Mouse (Mus musculus) intestine, embryonic 16.5 days (tissue): ENCODE results near the gene Usp9y. TPM values are rescaled to one million over a fixed set of nuclear protein-coding genes. Genes with fewer than 3 reads are reported as not detected.
A peak's percentile ranks its signal among the peaks of the same experiment; 100 is the strongest.

Source experiments
- ATAC-seq: fragments of 200-750 bp; cut with Nextera tagmentation; 2 replicates; pipeline ENCODE4 v1.8.0; 2017; ENCODE audit warnings: moderate TSS enrichment, moderate library complexity
- H3K27ac ChIP-seq: fragments of 300-500 bp; sonication (generic); 2 replicates; pipeline ENCODE4 v1.5.1; 2014; ENCODE audit warnings: mild to moderate bottlenecking, low read length
- H3K27me3 ChIP-seq: fragments of 300-500 bp; sonication (generic); replicated peaks from 2 replicates; pipeline ENCODE4 v1.6.1; 2014; ENCODE audit warnings: low read length, control low read depth, mixed read lengths; ENCODE audit not compliant: control insufficient read depth, insufficient read depth
- H3K36me3 ChIP-seq: fragments of 300-500 bp; sonication (generic); 2 replicates; pipeline ENCODE4 v1.6.1; 2014; ENCODE audit warnings: low read length, control low read depth; ENCODE audit not compliant: control insufficient read depth, insufficient read depth
- H3K4me1 ChIP-seq: fragments of 300-500 bp; sonication (generic); 2 replicates; pipeline ENCODE4 v1.6.1; 2014; ENCODE audit warnings: low read length, control low read depth, mixed read lengths; ENCODE audit not compliant: control insufficient read depth, insufficient read depth
- H3K4me2 ChIP-seq: fragments of 300-500 bp; sonication (generic); 2 replicates; pipeline ENCODE4 v1.6.1; 2014; ENCODE audit warnings: low read depth, low read length, control low read depth
- H3K4me3 ChIP-seq: fragments of 300-500 bp; sonication (generic); 2 replicates; pipeline ENCODE4 v1.5.1; 2014; ENCODE audit warnings: mild to moderate bottlenecking, low read length
- H3K9ac ChIP-seq: fragments of 300-500 bp; sonication (generic); 2 replicates; pipeline ENCODE4 v1.6.1; 2014; ENCODE audit warnings: low read depth, low read length
- H3K9me3 ChIP-seq: fragments of 300-500 bp; sonication (generic); 2 replicates; pipeline ENCODE4 v1.6.1; 2016; ENCODE audit warnings: low read length, control low read depth; ENCODE audit not compliant: control insufficient read depth
- WGBS: fragments of 180-500 bp; shearing (Covaris S2); extraction: QIAGEN DNeasy Blood & Tissue Kit; methylation state at CpG from one replicate; pipeline ENCODE4 v1.1.7; 2014; 5-methylcytosine and 5-hydroxymethylcytosine counted together
- polyA plus RNA-seq: library from polyadenylated mRNA; unstranded; fragments of >200 nt; fragmentation: Nextera tagmentation; extraction: Ambion mirVana; gene quantifications from 2 replicates; pipeline ENCODE4 v1.2.1, GENCODE M21; 2015

Gene Usp9y
- polyA plus RNA-seq = not detected in 2 replicates

- no peaks in the 10 kb centered on the region for H3K9me3 ChIP-seq
Measured at GRCm38 (mm10) chrY:1459682-1460081, at the start of gene Usp9y. Usp9y (minus strand) TSS chrY:1459782.

GRCm38 (mm10) chrY:1293708-1294107 lies 165.9 kb downstream of the Usp9y start:
- no peak overlapping the region for H3K4me2 ChIP-seq
- ATAC-seq = no peak

More at GRCm38 (mm10) chrY:1459682-1460081, at the start of gene Usp9y:
- H3K4me3 ChIP-seq = no peak within 1 kb of the TSS
- no peaks in the 10 kb centered on the region for H3K4me1 ChIP-seq
- H3K36me3 ChIP-seq = no peaks in the 10 kb centered on the region
- no peak within 1 kb of the TSS for H3K27ac ChIP-seq
- WGBS = 88% methylated on average over 12 of the region's 13 CpGs
- no peak for ATAC-seq
- no peak within 1 kb of the TSS for H3K4me2 ChIP-seq
- H3K27me3 ChIP-seq = no peaks in the 10 kb centered on the region
- no peak within 1 kb of the TSS for H3K9ac ChIP-seq

GRCm38 (mm10) chrY:1286171-1286795 lies 173.3 kb downstream of the Usp9y start, which contains the start of gene Ddx3y:
Ddx3y (minus strand) TSS chrY:1286629.
- Histone ChIP-seq H3K27me3 (no peaks in the 10 kb centered on the region), H3K9ac (peak within 1 kb of the TSS; percentile 51; the same call in 1 of the 2 replicates), H3K27ac (peak within 1 kb of the TSS; percentile 41; the same call in 1 of the 2 replicates), H3K4me3 (peak within 1 kb of the TSS; percentile 48), H3K4me1 (no peaks in the 10 kb centered on the region), H3K4me2 (no peak within 1 kb of the TSS), H3K9me3 (no peaks in the 10 kb centered on the region), H3K36me3 (no peaks in the 10 kb centered on the region)
- 4% methylated on average over 18 of the region's 31 CpGs for WGBS
- peak; percentile 94 for ATAC-seq

More at GRCm38 (mm10) chrY:1293708-1294107, 165.9 kb downstream of the Usp9y start:
- Histone ChIP-seq H3K27me3 (no peaks in the 10 kb centered on the region), H3K36me3 (no peaks in the 10 kb centered on the region), H3K4me3 (no peak overlapping the region), H3K9me3 (no peaks in the 10 kb centered on the region), H3K27ac (no peak overlapping the region), H3K4me1 (no peaks in the 10 kb centered on the region), H3K9ac (no peak overlapping the region)

- Histone ChIP-seq H3K9me3 (no peaks in the 10 kb centered on the region), H3K36me3 (no peaks in the 10 kb centered on the region), H3K4me3 (peak overlapping the region; percentile 48), H3K4me2 (no peak overlapping the region), H3K27ac (peak overlapping the region; percentile 41; the same call in 1 of the 2 replicates), H3K27me3 (no peaks in the 10 kb centered on the region), H3K4me1 (no peaks in the 10 kb centered on the region), H3K9ac (peak overlapping the region; percentile 51; the same call in 1 of the 2 replicates)
- WGBS = 12% methylated on average over 12 of the region's 12 CpGs
- peak; percentile 55; the same call in 1 of the 2 replicates for ATAC-seq
Measured at GRCm38 (mm10) chrY:1285735-1286134, 173.8 kb downstream of the Usp9y start.

Other genes with a start within 250 kb of the Usp9y start
- gene Uty, start 214.0 kb downstream of the Usp9y start, polyA plus RNA-seq = 5.0 and 8.5 TPM in 2 replicates
- 11.1 and 18.3 TPM in 2 replicates for gene Ddx3y, start 173.2 kb downstream of the Usp9y start, polyA plus RNA-seq